Mouse (Mus musculus): Measurements from ENCODE around the gene Cd33. TPM values are rescaled to one million over a fixed set of nuclear protein-coding genes. Genes with fewer than 3 reads are reported as not detected.

Gene Cd33
- total RNA-seq, 4 experiments from 2014 or later, result 5.0 to 11.8 (median 7.3) TPM

DNA sequence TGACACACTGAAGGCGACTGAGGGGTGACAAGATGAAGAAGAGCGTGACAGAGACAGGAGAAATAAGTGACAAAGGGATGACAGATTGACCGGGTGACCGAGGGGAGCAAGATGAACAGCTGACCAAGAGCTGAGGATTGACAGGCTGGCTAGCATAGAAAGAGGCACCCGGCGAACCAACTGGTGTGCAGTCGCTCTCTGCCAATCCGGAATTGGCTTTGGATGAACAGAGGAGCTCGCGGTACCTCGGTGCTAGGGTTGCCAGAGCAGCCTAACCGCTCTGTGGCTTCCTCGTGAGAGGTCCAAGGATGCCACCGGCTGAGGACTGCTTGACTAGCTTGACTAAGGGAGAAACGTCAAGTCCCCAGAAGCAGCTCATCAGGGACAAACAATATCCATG, 25.9 kb downstream of the Cd33 start:
- no peak for DNase-seq (ENCODE audit: low spot score in 2 of 2)

DNA sequence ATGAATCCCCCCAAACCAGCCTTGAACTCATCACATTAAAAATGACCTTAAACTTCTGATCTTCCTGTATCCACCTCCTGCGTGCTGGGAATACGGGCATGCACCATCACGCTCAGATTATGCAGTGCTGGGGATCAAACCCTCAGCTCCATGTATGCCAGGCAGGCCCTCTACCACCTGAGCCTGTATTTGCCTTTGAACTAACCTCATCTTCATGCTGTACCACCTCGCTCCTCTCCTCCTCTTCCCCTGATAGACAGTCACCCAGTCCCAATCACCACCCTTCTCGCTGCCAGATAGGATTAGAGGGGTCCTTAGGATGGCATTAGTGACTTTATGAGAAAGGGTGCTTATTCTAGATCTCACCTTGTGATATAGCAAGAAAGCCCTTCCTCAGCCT, 29.2 kb downstream of the Cd33 start:
- DNase-seq (ENCODE audit: low spot score in 2 of 2), result no peak

GRCm38 (mm10) chr7:43512519-43512918, 31.7 kb downstream of the Cd33 start:
- no peak for DNase-seq (ENCODE audit: low spot score in 2 of 2)

- no peak for DNase-seq (ENCODE audit: low spot score in 2 of 2)
Observed at GRCm38 (mm10) chr7:43511707-43512478, 32.3 kb downstream of the Cd33 start.

- DNase-seq (ENCODE audit: low spot score in 2 of 2), result peak in 1 of 2 experiments; percentile 45
Observed at GRCm38 (mm10) chr7:43495343-43496021, 48.7 kb downstream of the Cd33 start.

DNA sequence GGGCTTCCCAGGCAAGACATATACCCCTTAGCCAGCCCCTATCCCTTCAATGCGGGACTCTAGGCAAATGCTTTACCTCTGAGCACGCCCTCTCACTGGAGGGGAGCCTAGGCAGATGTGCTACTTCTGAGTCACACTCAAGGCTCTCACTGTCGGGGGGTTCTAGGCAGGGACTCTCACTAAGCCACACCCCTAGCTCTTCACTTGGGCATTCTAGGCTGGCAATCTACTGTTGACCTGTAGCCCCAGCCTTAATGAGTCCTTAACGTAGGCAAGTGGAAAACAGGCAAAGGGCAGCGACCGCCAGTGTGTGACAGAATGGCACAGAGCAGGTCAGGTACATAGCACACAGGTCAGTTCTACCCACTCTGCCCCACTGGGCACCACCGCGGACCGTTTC, 53.4 kb downstream of the Cd33 start:
- DNase-seq (ENCODE audit: low spot score in 2 of 2), result no peak

GRCm38 (mm10) chr7:43490182-43490584, 54.0 kb downstream of the Cd33 start:
- peak; percentile 61 to 83 for DNase-seq (ENCODE audit: low spot score in 2 of 2)

- no peak for DNase-seq (ENCODE audit: low spot score in 2 of 2)
Observed at GRCm38 (mm10) chr7:43489631-43490125, 54.5 kb downstream of the Cd33 start, which contains the start of gene Iglon5. Gene Iglon5, minus strand, starts transcription at chr7:43490075.

- peak in 1 of 2 experiments; percentile 64 for DNase-seq (ENCODE audit: low spot score in 2 of 2)
Observed at GRCm38 (mm10) chr7:43488646-43489045, 55.6 kb downstream of the Cd33 start.

DNA sequence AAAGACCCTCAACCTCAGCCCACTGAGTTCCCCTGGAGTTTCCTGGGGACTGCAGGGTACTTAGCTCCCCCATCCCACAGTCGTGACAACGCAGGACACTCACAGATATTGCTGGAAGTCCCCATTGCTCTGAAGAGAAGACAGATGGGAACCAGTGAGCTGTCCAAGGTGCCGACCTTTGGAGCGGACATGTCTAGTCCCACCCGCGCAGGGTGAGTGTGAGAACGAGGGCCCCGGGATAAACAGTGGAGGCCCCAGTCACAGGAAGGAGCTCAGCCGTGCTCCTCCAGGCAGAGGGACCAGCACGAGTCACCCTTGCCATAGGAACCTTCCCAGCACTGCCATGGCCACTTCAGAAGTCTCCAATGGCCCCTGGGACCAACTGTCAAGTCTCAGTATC, 61.0 kb downstream of the Cd33 start:
- no peak for DNase-seq (ENCODE audit: low spot score in 2 of 2)

DNA sequence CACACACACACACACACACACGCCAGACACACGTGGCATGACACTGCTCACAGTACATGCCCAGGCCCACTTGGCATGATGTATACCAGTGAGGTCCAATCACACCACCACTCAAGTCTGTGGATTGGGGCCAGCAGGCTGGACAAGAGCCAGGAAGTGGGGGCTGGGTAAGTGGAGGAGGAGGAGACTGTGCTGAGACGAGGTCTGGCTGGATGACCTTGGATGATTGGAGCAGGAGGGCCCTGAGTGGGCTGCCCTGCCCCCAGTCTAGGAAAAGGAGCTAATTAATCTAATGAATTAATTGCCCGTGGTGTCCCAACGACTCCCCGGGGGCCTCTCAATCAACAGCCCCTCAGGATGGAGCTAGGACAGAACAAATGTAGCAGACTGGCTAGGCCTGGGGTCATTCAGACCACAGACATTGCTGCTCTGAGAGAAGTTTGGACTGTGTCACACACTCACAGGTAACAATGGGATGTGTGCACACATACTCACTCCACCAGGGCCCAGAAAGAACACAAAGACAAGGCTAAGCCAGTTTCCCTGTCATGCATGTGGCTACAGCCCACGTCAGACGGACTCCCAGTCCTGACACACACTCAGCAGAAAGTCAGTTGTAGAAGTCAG, 62.0 kb downstream of the Cd33 start:
- DNase-seq (ENCODE audit: low spot score in 2 of 2), result no peak

DNA sequence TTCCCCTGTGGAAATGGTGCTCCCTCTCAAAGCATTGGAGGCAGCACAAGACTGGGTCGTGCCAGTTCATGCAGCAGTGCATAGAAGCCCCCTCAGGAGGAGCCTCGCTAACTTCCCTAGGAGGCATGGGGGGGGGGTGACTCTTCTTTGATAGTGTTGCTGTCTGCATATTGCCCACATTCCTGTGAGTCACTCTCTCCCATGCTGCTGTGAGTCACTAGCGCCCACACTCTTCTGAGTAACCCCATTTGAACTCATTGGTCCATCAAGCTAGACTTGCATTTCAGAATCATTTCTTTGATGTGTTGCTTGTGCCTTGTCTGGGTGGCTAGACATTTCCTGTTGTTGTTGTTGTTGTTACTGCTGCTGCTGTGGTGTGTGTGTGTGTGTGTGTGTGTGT, 63.0 kb downstream of the Cd33 start:
- peak in 1 of 2 experiments; percentile 83 for DNase-seq (ENCODE audit: low spot score in 2 of 2)

DNA sequence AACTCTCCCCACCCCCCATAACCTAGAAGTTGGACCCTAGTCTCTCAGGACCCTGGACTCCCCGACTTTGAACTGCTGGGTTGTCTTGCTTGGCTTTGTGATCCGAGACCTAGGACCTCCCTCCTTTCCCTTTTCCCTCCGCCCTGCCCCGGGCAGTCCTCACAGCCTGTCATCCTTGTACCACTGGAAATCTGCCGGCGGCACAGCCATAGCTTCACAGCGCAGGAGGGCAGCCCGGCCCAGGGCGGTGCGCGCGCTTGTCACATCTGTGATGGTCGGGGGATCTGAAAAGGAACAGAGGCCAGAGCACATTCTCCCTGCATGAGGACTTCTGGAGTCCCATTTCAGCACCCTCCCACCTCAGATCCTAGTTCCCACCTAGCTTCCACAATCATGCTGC, 67.9 kb downstream of the Cd33 start:
- DNase-seq (ENCODE audit: low spot score in 2 of 2), result no peak

GRCm38 (mm10) chr7:43475706-43476105, 68.5 kb downstream of the Cd33 start:
- DNase-seq (ENCODE audit: low spot score in 2 of 2), result no peak

Other genes with a start within 250 kb of the Cd33 start
- gene Zfp715, start 231.1 kb downstream of the Cd33 start, total RNA-seq (2022), result 10 to 100 TPM; 17.8 to 22.0 (median 20.3) TPM
- gene Siglecf, start 193.1 kb downstream of the Cd33 start, total RNA-seq (2022), result 1 to 10 TPM in 2 of 4 experiments, under 1 TPM in 2; 0.46 to 2.1 (median 1.4) TPM
- under 1 TPM in 3 of 4 experiments, not detected in 1; 0.07 to 0.84 (median 0.13) TPM for gene Siglecg, start 136.2 kb downstream of the Cd33 start, total RNA-seq (2022)
- not detected for gene Lim2, start 116.8 kb downstream of the Cd33 start, total RNA-seq (2022)
- not detected for gene Nkg7, start 107.4 kb downstream of the Cd33 start, total RNA-seq (2022)
- not detected for gene Cldnd2, start 103.6 kb downstream of the Cd33 start, total RNA-seq (2022)
- 10 to 100 TPM; 52.0 to 61.0 (median 58.8) TPM for gene Etfb, start 100.3 kb downstream of the Cd33 start, total RNA-seq (2022)
- 1 to 10 TPM in 1 of 4 experiments, under 1 TPM in 1, not detected in 2; 0.64 to 2.2 TPM for gene Gm45233, start 100.3 kb downstream of the Cd33 start, total RNA-seq (2022)
- 1 to 10 TPM; 1.4 to 2.3 (median 2.0) TPM for gene Vsig10l, start 81.3 kb downstream of the Cd33 start, total RNA-seq (2022)
- 10 to 100 TPM; 24.9 to 27.1 (median 25.8) TPM for gene Iglon5, start 54.4 kb downstream of the Cd33 start, total RNA-seq (2022)
- not detected for gene 4931406B18Rik, start 38.5 kb downstream of the Cd33 start, total RNA-seq (2022)
- gene Zfp658, start 17.8 kb upstream of the Cd33 start, total RNA-seq (2022), result 1 to 10 TPM; 3.8 to 6.1 (median 4.7) TPM
- gene Zfp719, start 35.2 kb upstream of the Cd33 start, total RNA-seq (2022), result 10 to 100 TPM; 17.8 to 18.8 (median 18.2) TPM
- gene Zfp819, start 62.7 kb upstream of the Cd33 start, total RNA-seq (2022), result under 1 TPM; 0.26 to 0.35 (median 0.29) TPM
- not detected for gene Ceacam18, start 90.3 kb upstream of the Cd33 start, total RNA-seq (2022)
- gene Siglece, start 115.7 kb upstream of the Cd33 start, total RNA-seq (2022), result 1 to 10 TPM; 1.1 to 1.3 (median 1.3) TPM
- gene Ctu1, start 127.6 kb upstream of the Cd33 start, total RNA-seq (2022), result 1 to 10 TPM; 7.9 to 9.9 (median 9.3) TPM
- not detected for gene Klk14, start 146.0 kb upstream of the Cd33 start, total RNA-seq (2022)
- not detected for gene Klk13, start 168.1 kb upstream of the Cd33 start, total RNA-seq (2022)
- gene Klk12, start 224.5 kb upstream of the Cd33 start, total RNA-seq (2022), result not detected
- not detected for gene Klk11, start 230.2 kb upstream of the Cd33 start, total RNA-seq (2022)
- gene Klk10, start 236.6 kb upstream of the Cd33 start, total RNA-seq (2022), result not detected
- gene Klk9, start 247.5 kb upstream of the Cd33 start, total RNA-seq (2022), result not detected